Mouse (Mus musculus): Measurements from ENCODE around the gene Capn2. TPM values are rescaled to one million over a fixed set of nuclear protein-coding genes. Genes with fewer than 3 reads are reported as not detected.

Gene Capn2
- polyA plus RNA-seq, 1 experiment from 2014 or later, result 95.1 TPM

GRCm38 (mm10) chr1:182543906-182544305, 26.5 kb upstream of the Capn2 start:
- ATAC-seq, result no peak
- Histone ChIP-seq H3K9ac (no peak overlapping the region), H3K36me3 (no peaks in the 10 kb centered on the region), H3K4me2 (replicated peaks) (no peak overlapping the region), H3K9me3 (no peaks in the 10 kb centered on the region), H3K4me1 (replicated peaks) (peaks cover 3% of the 10 kb centered on the region; the same call in 1 of the 2 replicates), H3K27ac (no peak overlapping the region), H3K4me3 (replicated peaks) (no peak overlapping the region), H3K27me3 (replicated peaks) (no peaks in the 10 kb centered on the region)
- 73% methylated on average over 1 of the region's 1 CpGs for WGBS

GRCm38 (mm10) chr1:182543136-182543535, 25.7 kb upstream of the Capn2 start:
- Histone ChIP-seq H3K4me1 (replicated peaks) (peaks cover 4% of the 10 kb centered on the region; the same call in 1 of the 2 replicates), H3K36me3 (no peaks in the 10 kb centered on the region), H3K27me3 (replicated peaks) (no peaks in the 10 kb centered on the region), H3K4me2 (replicated peaks) (no peak overlapping the region), H3K9ac (no peak overlapping the region), H3K27ac (no peak overlapping the region), H3K4me3 (replicated peaks) (no peak overlapping the region), H3K9me3 (no peaks in the 10 kb centered on the region)
- 80% methylated on average over 8 of the region's 8 CpGs for WGBS
- ATAC-seq, result no peak

- H3K36me3 ChIP-seq, result no peaks in the 10 kb centered on the region
- no peaks in the 10 kb centered on the region for H3K9me3 ChIP-seq
- H3K27ac ChIP-seq, result no peak overlapping the region
- ATAC-seq, result no peak
- H3K4me1 ChIP-seq (replicated peaks), result peaks cover 4% of the 10 kb centered on the region; the same call in 1 of the 2 replicates
- no peak overlapping the region for H3K9ac ChIP-seq
- WGBS, result 62% methylated on average over 5 of the region's 5 CpGs
- no peaks in the 10 kb centered on the region for H3K27me3 ChIP-seq (replicated peaks)
- H3K4me2 ChIP-seq (replicated peaks), result no peak overlapping the region
- H3K4me3 ChIP-seq (replicated peaks), result no peak overlapping the region
Observed at GRCm38 (mm10) chr1:182542110-182542509, 24.7 kb upstream of the Capn2 start.

- Histone ChIP-seq H3K9ac (peak overlapping the region; percentile 44; the same call in 1 of the 2 replicates), H3K4me3 (replicated peaks) (peak overlapping the region; percentile 26), H3K4me2 (replicated peaks) (peak overlapping the region; percentile 65), H3K27ac (no peak overlapping the region; the same call in 1 of the 2 replicates), H3K27me3 (replicated peaks) (no peaks in the 10 kb centered on the region), H3K36me3 (no peaks in the 10 kb centered on the region), H3K9me3 (no peaks in the 10 kb centered on the region), H3K4me1 (replicated peaks) (peaks cover 4% of the 10 kb centered on the region; the same call in 1 of the 2 replicates)
- WGBS, result 19% methylated on average over 9 of the region's 9 CpGs
- ATAC-seq, result peak; percentile 70
Observed at GRCm38 (mm10) chr1:182539023-182539940, 21.9 kb upstream of the Capn2 start.

GRCm38 (mm10) chr1:182535080-182535481, 17.7 kb upstream of the Capn2 start:
- 52% methylated on average over 3 of the region's 3 CpGs for WGBS
- no peak overlapping the region for H3K9ac ChIP-seq
- no peaks in the 10 kb centered on the region for H3K9me3 ChIP-seq
- H3K4me3 ChIP-seq (replicated peaks), result no peak overlapping the region
- H3K27ac ChIP-seq, result no peak overlapping the region
- H3K4me2 ChIP-seq (replicated peaks), result no peak overlapping the region
- H3K36me3 ChIP-seq, result no peaks in the 10 kb centered on the region
- H3K4me1 ChIP-seq (replicated peaks), result peaks cover 4% of the 10 kb centered on the region; the same call in 1 of the 2 replicates
- peak; percentile 69 for ATAC-seq
- H3K27me3 ChIP-seq (replicated peaks), result no peaks in the 10 kb centered on the region

GRCm38 (mm10) chr1:182533583-182533982, 16.2 kb upstream of the Capn2 start:
- no peak overlapping the region for H3K4me3 ChIP-seq (replicated peaks)
- no peak overlapping the region for H3K9ac ChIP-seq
- no peaks in the 10 kb centered on the region for H3K36me3 ChIP-seq
- no peak overlapping the region for H3K27ac ChIP-seq
- no peaks in the 10 kb centered on the region for H3K9me3 ChIP-seq
- WGBS, result 83% methylated on average over 3 of the region's 3 CpGs
- no peak for ATAC-seq
- no peaks in the 10 kb centered on the region for H3K27me3 ChIP-seq (replicated peaks)
- 0 out of 2 replicates have a peak, but pooled peaks cover 1% of the 10 kb centered on the region for H3K4me1 ChIP-seq (replicated peaks)
- H3K4me2 ChIP-seq (replicated peaks), result no peak overlapping the region

- ATAC-seq, result peak; percentile 93
- no peak overlapping the region for H3K4me3 ChIP-seq (replicated peaks)
- 0 out of 2 replicates have a peak overlapping the region, but pooled peaks have one; percentile 4 for H3K9ac ChIP-seq
- H3K27ac ChIP-seq, result peak overlapping the region; percentile 85
- no peaks in the 10 kb centered on the region for H3K9me3 ChIP-seq
- H3K4me1 ChIP-seq (replicated peaks), result peaks cover 15% of the 10 kb centered on the region
- H3K27me3 ChIP-seq (replicated peaks), result no peaks in the 10 kb centered on the region
- 15% methylated on average over 19 of the region's 19 CpGs for WGBS
- peak overlapping the region; percentile 44 for H3K4me2 ChIP-seq (replicated peaks)
- H3K36me3 ChIP-seq, result no peaks in the 10 kb centered on the region
Observed at GRCm38 (mm10) chr1:182527921-182528858, 10.8 kb upstream of the Capn2 start.

GRCm38 (mm10) chr1:182527261-182527766, 9.9 kb upstream of the Capn2 start:
- Histone ChIP-seq H3K27ac (peak overlapping the region; percentile 85), H3K4me2 (replicated peaks) (peak overlapping the region; percentile 44), H3K9ac (0 out of 2 replicates have a peak overlapping the region, but pooled peaks have one; percentile 4), H3K4me1 (replicated peaks) (peaks cover 15% of the 10 kb centered on the region), H3K27me3 (replicated peaks) (no peaks in the 10 kb centered on the region), H3K4me3 (replicated peaks) (no peak overlapping the region), H3K36me3 (no peaks in the 10 kb centered on the region), H3K9me3 (no peaks in the 10 kb centered on the region)
- ATAC-seq, result peak; percentile 44; the same call in 1 of the 2 replicates
- 47% methylated on average over 13 of the region's 13 CpGs for WGBS

- Histone ChIP-seq H3K27ac (no peak overlapping the region), H3K9ac (no peak overlapping the region), H3K4me2 (replicated peaks) (no peak overlapping the region), H3K27me3 (replicated peaks) (no peaks in the 10 kb centered on the region), H3K4me1 (replicated peaks) (peaks cover 19% of the 10 kb centered on the region), H3K9me3 (no peaks in the 10 kb centered on the region), H3K4me3 (replicated peaks) (no peak overlapping the region), H3K36me3 (no peaks in the 10 kb centered on the region)
- ATAC-seq, result no peak
- 94% methylated on average over 3 of the region's 3 CpGs for WGBS
Observed at GRCm38 (mm10) chr1:182525601-182526000, 8.2 kb upstream of the Capn2 start.

GRCm38 (mm10) chr1:182523692-182524091, 6.3 kb upstream of the Capn2 start:
- no peak overlapping the region for H3K27ac ChIP-seq
- H3K9me3 ChIP-seq, result no peaks in the 10 kb centered on the region
- no peak overlapping the region for H3K4me2 ChIP-seq (replicated peaks)

GRCm38 (mm10) chr1:182522961-182523360, 5.6 kb upstream of the Capn2 start:
- H3K27ac ChIP-seq, result no peak overlapping the region
- H3K27me3 ChIP-seq (replicated peaks), result no peaks in the 10 kb centered on the region
- peaks cover 22% of the 10 kb centered on the region for H3K4me1 ChIP-seq (replicated peaks)
- H3K9ac ChIP-seq, result no peak overlapping the region
- no peaks in the 10 kb centered on the region for H3K9me3 ChIP-seq
- ATAC-seq, result no peak
- WGBS, result 82% methylated on average over 5 of the region's 5 CpGs
- H3K4me2 ChIP-seq (replicated peaks), result no peak overlapping the region
- H3K4me3 ChIP-seq (replicated peaks), result no peak overlapping the region
- no peaks in the 10 kb centered on the region for H3K36me3 ChIP-seq

More at GRCm38 (mm10) chr1:182523692-182524091, 6.3 kb upstream of the Capn2 start:
- peaks cover 28% of the 10 kb centered on the region for H3K4me1 ChIP-seq (replicated peaks)
- H3K4me3 ChIP-seq (replicated peaks), result no peak overlapping the region
- no peaks in the 10 kb centered on the region for H3K36me3 ChIP-seq
- no peak for ATAC-seq
- WGBS, result 83% methylated on average over 3 of the region's 3 CpGs
- no peaks in the 10 kb centered on the region for H3K27me3 ChIP-seq (replicated peaks)
- H3K9ac ChIP-seq, result no peak overlapping the region
